Mouse (Mus musculus) spleen, adult 2 months (tissue): Measurements from ENCODE around the gene Hspg2.

Source experiments
- CTCF ChIP-seq: fragments of 200-500 bp; IDR thresholded peaks from 2 replicates; pipeline ENCODE4 v1.5.1; 2011; ENCODE audit warnings: mild to moderate bottlenecking, inconsistent platforms; ENCODE audit not compliant: insufficient read depth, insufficient read length, insufficient replicate concordance; ENCODE audit errors: extremely low read depth
- POLR2A ChIP-seq: fragments of 200-500 bp; IDR thresholded peaks from 2 replicates; pipeline ENCODE4 v1.6.1; 2011; ENCODE audit warnings: low read depth, low read length, inconsistent platforms

DNA sequence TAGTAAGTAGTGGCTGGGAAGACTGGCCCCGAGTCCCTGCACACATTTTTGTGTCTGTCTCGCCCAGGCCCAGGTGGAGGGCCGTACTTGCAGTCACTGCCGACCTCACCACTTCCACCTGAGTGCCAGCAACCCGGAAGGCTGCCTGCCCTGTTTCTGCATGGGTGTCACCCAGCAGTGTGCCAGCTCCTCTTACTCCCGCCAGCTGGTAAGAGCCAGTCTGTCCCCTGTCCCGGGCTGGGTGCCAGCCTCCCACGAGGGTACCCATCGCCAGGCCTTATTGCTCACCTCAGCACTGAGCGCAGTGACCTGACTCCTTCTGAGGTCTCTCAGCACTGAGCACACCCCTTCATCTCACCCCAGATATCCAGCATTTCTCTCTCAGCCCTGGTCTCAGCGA is 53.4 kb downstream of the Hspg2 start:
- TF ChIP-seq CTCF: no peak
- no peak for TF ChIP-seq POLR2A
